Mouse (Mus musculus): ENCODE results near the gene Asphd2. TPM values are rescaled to one million over a fixed set of nuclear protein-coding genes. Genes with fewer than 3 reads are reported as not detected.
"Not testable (repeated sequence)": the region's sequence is repeated elsewhere in the genome, so short reads cannot be mapped to it uniquely, and the experiment has no call there.

The Asphd2 gene
- total RNA-seq (2015) = not detected in 2 replicates
- total RNA-seq (2017) = not detected in 2 replicates

GRCm38 (mm10) chr5:112394779-112395443, at the start of gene Asphd2:
Gene Asphd2, minus strand, starts transcription at chr5:112394866.
- no peak for ATAC-seq (ENCODE audit: poor library complexity, severe bottlenecking)

DNA sequence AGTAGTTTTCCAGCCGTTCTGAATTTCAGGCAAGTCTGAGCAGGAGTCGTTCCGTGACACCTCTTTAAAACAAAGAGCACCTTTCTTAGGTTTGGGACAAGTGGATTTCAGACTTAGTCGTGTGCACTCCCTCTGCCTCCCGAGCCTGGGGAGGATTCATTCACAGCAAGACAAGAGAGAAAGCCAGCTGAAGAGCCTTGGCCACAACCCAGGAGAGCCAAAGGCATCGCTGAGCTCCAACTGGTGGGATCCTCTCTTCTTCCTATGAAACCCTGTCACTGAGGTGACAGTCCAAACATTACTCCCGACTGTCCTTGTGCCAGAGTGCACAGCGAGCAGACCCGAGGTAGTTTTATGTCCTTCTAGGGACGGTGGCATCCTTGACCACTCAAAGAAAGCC, 43.9 kb upstream of the Asphd2 start:
- ATAC-seq (ENCODE audit: poor library complexity, severe bottlenecking) = no peak

- peak; percentile 58; the same call in 1 of the 2 replicates for ATAC-seq (ENCODE audit: poor library complexity, severe bottlenecking)
These were observed 38.3 kb upstream of the Asphd2 start for GRCm38 (mm10) chr5:112433004-112433403.

- ATAC-seq (ENCODE audit: poor library complexity, severe bottlenecking) = no peak
These were observed 37.4 kb upstream of the Asphd2 start for GRCm38 (mm10) chr5:112432033-112432432.

DNA sequence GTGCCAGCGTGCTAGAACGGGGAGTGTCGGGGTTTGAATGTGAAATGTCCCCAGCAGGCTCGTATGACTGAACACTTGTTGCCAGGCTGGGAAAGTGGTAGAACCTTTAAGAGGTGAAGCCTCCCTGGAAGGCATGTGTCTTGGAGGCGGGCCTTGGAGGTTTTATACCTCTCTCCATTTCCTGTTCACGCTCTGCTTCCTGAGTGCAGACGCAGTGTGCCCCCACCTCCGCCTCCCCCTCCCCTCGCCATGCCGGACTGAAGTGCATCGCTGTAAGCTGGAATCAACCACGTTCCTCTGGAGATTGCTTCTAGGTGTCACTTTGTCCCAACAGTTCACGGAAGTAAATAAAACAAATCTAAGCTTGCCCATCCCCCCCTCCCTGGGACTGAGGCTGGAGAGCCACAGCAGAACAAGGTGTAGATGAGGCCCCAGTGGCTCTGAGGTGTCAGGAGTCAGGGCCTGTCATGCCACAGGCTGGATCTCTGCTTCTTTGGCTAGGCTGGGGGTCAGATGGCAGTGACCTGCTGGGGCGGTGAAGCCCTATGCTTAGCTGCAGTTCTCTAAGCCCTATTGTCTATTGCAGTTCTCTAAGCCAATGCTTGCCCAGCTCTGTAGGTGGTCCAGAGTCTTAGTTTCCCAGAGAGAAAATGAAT, 36.6 kb upstream of the Asphd2 start:
- ATAC-seq (ENCODE audit: poor library complexity, severe bottlenecking) = no peak

DNA sequence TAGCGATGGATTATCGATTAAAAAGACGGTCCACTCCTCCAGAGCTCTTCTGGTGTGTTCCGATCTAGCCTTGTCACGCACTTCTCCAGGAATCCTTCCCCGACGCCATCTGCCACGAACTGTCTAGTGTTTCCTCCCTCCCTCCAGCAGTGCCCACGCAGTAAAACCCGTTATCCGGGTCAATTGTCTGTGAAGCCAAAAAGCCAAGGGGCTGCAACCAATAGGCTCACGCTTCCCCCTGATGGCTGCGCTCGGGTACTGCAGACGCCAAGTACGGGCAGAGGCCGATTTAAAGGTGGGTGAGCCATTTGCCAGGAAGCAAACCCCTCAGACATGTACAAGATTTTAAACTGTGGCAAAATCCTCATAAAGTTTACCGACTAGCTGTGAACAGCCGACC, 34.3 kb upstream of the Asphd2 start:
- peak; percentile 53 for ATAC-seq (ENCODE audit: poor library complexity, severe bottlenecking)

DNA sequence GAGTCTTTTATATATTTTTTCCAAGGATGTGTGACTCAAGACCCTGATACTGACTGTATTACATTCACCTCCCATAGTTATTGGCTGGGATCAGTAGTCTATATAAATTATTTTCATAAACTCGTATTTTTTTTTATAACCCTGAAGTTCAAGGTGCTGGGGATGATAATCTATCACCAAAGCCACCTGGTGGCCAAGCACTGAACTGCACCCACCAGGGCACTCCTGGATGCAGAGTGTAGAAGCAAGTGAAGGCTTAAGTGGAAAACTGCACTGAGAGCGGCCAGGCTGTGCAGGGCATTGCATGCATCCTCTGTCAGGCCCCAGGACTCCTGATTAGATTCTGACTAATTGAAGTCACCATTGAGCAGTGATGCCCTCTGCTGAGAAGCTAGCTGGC, 32.6 kb upstream of the Asphd2 start:
- 0 out of 2 replicates have a peak, but pooled peaks have one; percentile 49 for ATAC-seq (ENCODE audit: poor library complexity, severe bottlenecking)

DNA sequence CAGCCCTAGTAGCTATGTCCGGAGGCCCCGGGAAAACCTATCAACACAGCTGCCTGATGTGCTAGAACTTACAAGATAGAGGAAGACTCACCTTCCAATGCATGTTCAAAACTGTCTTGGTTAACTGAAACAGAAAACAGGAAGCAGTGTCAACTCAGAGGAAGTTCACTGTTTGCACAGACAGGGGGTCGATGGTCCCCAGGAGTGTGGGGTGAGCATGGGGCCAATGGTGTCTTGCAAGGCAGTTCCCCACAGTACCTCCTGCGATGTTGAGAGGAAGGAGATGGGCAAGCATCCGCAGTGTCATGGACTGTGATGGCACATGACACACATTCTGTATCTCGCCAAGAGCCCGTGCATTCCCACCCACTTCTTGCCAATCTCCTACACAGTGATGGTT, 32.0 kb upstream of the Asphd2 start:
- peak; percentile 51 for ATAC-seq (ENCODE audit: poor library complexity, severe bottlenecking)

DNA sequence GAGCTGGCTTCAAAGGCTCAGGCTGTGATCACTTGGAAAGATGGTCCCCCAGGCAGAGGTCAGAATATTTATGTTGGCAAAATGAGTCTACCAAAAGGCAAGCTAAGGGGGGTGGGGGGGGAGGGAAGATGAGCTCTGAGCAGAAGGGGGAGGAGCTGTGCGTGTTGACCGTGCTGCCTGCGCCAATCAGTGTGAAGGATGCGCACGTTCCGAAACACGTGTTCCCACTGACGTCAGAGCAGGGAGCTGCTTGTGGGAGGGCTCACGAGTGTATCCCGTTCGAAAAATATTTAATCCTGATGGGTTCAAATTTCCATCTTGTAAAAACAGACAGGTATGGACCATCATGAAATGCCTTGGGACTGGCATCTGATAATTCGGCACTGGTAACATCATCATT, 24.9 kb upstream of the Asphd2 start:
- ATAC-seq (ENCODE audit: poor library complexity, severe bottlenecking) = no peak

GRCm38 (mm10) chr5:112418023-112418422, 23.4 kb upstream of the Asphd2 start:
- no peak for ATAC-seq (ENCODE audit: poor library complexity, severe bottlenecking)

DNA sequence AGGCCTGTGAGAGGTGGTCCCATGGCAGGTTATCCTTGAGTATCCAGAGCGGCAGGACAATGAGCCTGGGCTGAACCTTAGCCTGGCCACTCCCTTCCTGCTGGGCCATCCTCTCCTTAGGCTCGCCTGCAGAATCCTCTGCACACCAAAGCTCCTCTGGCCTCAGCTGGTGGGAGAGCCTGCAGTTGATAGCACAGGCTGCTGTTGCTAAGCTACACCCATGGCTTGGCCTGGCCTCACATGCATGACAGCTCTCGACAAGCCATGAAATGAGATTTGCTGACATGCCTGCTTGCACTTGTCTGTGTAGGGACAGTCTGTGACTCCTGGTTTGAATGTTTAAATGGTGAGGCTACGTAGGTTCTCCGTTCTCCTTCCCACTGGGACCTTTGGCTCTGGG, 22.0 kb upstream of the Asphd2 start:
- ATAC-seq (ENCODE audit: poor library complexity, severe bottlenecking) = no peak

DNA sequence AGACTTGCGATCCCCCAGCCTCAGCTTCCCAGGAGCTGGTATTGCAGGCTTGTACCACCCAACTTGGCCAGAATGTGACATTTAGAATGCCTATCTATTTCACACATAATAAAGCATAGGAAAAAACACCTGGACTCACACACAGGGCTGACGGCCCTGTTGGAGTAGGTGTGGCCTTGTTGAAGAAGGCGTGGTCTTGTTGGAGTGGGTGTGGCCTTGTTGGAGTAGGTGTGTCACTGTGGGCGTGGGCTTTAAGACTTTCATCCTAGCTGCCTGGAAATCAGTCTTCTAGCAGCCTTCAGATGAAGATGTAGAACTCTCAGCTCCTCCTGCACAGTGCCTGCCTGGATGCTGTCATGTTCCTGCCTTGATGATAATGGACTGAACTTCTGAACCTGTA, 18.1 kb upstream of the Asphd2 start:
- ATAC-seq (ENCODE audit: poor library complexity, severe bottlenecking) = not testable (repeated sequence)

GRCm38 (mm10) chr5:112411514-112412335, 17.1 kb upstream of the Asphd2 start:
- ATAC-seq (ENCODE audit: poor library complexity, severe bottlenecking) = no peak

GRCm38 (mm10) chr5:112411072-112411471, 16.4 kb upstream of the Asphd2 start:
- ATAC-seq (ENCODE audit: poor library complexity, severe bottlenecking) = no peak

DNA sequence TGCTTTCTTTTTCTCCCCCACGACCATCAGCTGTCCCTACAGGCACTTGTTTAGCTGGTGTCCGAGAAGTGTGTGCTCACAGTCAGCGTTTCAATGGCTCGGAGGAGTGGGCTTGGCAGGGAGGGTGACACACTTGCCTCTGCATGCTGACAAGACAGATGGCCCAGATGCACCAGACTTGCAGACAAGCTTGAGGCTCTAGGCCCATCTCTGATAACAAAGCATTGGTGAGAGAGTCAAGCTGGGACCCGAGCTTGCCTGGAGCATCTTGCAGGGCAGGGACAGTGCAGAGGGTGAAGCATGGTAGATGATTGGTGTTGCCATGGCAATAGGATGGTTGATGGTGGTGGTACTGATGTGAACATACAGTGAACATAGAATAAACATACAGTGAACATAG, 14.6 kb upstream of the Asphd2 start:
- no peak for ATAC-seq (ENCODE audit: poor library complexity, severe bottlenecking)

DNA sequence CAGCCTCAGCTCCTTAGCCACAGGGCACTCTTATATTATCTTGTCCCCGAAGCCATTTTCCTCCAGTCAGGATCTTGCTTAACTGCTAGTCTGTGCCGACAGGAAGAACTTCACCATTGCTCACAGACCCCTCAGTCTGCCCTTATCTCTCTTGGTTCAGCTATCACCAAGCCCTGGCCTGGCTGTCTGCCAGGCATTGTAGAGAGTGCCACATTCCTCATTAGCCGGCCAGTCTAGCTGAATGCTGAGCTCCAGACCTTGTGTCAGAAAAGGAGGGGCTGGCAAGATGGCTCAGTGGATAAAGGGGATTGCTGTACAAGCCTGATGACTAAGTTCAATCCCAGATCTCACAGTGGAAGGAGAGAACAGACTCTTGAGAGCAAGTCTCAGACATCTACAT, 11.4 kb upstream of the Asphd2 start:
- ATAC-seq (ENCODE audit: poor library complexity, severe bottlenecking) = no peak

DNA sequence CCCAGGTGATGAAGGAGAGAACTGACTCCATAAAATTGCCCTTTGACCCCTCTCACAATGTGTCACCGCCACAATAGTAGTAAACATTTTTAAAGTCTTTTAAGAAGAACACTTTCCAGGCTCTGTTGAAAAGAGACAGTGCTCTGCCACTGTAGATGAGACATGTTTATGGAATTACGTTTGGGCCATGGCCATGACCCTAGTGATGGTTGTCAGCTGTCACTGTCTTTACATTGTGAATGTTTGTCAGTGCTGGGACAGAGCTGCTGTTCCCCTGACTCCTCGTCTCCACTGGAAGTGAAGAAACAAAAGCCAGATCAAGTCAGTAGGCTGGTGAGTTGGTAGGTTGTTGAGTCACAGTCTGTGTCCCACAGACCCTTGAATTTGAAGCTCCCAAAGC, 7.8 kb upstream of the Asphd2 start:
- ATAC-seq (ENCODE audit: poor library complexity, severe bottlenecking) = no peak

DNA sequence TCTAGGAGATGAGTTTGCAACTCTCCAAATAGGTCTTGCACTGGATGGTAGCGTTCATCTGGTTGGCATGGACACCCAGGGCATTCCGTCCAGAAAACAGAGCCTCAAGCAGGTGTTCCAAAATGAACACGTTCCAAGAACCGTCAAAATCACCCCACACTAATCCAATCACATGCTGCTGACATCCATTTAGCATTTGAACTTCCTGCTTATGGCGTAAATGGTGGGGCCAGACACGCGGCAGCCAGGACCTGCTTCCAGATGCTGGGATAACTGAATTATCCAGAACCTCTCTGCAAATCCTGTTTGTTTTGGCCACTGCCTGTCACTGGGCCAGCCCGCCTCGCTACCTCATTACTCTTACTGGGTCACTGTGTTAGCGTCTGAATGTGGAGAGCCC, 4.6 kb upstream of the Asphd2 start:
- ATAC-seq (ENCODE audit: poor library complexity, severe bottlenecking) = no peak

DNA sequence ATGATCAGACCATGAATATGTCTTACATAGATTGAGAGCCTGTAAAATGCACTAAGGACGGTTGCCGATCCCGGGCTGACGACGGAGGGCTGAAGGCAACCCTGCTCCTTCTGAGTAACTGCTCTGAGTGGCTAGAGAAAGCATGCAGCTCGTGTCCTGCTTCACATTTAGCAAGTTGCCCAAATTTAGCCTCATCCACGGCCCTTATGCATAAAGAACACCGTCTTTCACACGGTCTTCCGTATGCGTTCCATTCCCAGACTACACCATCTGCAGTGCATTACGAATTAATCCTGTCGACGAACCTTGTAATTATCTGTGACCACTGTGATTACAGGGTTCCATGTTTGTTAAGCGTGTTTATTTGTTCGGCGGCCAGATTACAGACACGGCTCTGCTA, 1.4 kb upstream of the Asphd2 start:
- no peak for ATAC-seq (ENCODE audit: poor library complexity, severe bottlenecking)

GRCm38 (mm10) chr5:112394415-112394763, 277 bp downstream of the Asphd2 start:
- no peak for ATAC-seq (ENCODE audit: poor library complexity, severe bottlenecking)

DNA sequence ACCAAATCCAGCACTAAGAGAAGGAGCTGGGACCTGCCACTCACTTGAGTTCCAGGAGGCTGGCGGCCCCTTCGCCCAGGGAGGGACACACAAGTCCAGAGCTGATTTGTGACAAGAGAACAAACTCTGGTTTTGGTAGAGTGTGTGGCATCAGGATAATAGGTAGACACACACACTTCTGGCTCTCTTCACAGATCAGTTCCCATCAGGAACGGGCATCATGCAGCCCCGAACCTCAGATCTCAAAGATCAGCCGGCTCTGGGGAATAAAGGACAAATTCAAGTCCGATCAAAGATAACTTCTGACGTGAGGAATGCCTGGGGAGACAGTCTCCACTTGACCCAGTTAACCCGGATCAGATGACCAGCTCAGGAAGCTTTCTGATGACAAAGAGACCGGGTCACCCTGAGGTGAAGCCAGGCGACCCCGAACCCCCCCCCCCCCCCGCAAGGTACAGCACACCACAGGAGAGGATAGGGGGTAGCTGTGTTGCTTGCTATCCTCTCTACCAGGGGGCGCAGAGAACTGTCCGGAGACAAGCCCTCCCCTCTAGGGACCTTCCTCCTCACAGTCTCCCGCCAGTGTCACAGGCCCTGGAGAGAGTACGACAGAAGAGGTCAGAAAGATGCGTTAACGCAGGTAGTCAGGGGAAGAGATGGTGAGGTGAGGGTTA, 788 bp downstream of the Asphd2 start:
- no peak for ATAC-seq (ENCODE audit: poor library complexity, severe bottlenecking)

Measured in megakaryocyte, adult 5-6 weeks (primary cell).